Mouse (Mus musculus): ENCODE measurements around the gene Med16. TPM values are rescaled to one million over a fixed set of nuclear protein-coding genes. Genes with fewer than 3 reads are reported as not detected.

Med16 gene
- total RNA-seq, 1 experiment = 21.0 TPM

GRCm38 (mm10) chr10:79874290-79874862 is 34.3 kb downstream of the Med16 start, which contains the start of the genes Prtn3 and Plppr3:
TSS of gene Prtn3 (plus strand) at chr10:79874476.
TSS of gene Plppr3 (minus strand) at chr10:79874634.
- Histone ChIP-seq H3K36me3 (ENCODE audit: control insufficient read depth, insufficient read depth, low read length, poor library complexity, severe bottlenecking) (no peaks in the 10 kb centered on the region), H3K27ac (ENCODE audit: insufficient read depth, low read depth, low read length, poor library complexity, severe bottlenecking) (no peak within 1 kb of the TSS), H3K9ac (ENCODE audit: insufficient read depth, low read depth, low read length, poor library complexity, severe bottlenecking) (peak within 1 kb of the TSS; percentile 32), H3K4me3 (ENCODE audit: insufficient read depth in 1 of 2, low read depth in 1 of 2, low read length in 2 of 2, poor library complexity in 1 of 2, severe bottlenecking in 1 of 2) (peak within 1 kb of the TSS; percentile 66 to 73), H3K9me3 (ENCODE audit: control insufficient read depth, insufficient read depth, low read depth, low read length) (no peaks in the 10 kb centered on the region), H3K4me1 (ENCODE audit: control insufficient read depth in 2 of 2, insufficient read depth in 2 of 2, low read length in 2 of 2, poor library complexity in 1 of 2) (no peaks in the 10 kb centered on the region)
- TF ChIP-seq MAFK (IDR thresholded peaks at IDR 0.05; ENCODE audit: insufficient read depth, low read depth, low read length) = no peak
- no peak for TF ChIP-seq ZC3H11A (IDR thresholded peaks at IDR 0.05; ENCODE audit: borderline replicate concordance, low read depth, low read length)
- in situ Hi-C loops (cut with MboI; ENCODE audit: low sequenced_read_pairs in 2 of 2, unreplicated experiment in 2 of 2) = no loop called here
- no peak for DNase-seq (ENCODE audit: low read depth, low spot score)

GRCm38 (mm10) chr10:79873715-79874289 is 34.9 kb downstream of the Med16 start:
- no peak for DNase-seq (ENCODE audit: low read depth, low spot score)
- TF ChIP-seq ZNF384 (IDR thresholded peaks at IDR 0.05; ENCODE audit: low read depth, low read length) = no peak
- no peak for TF ChIP-seq ZC3H11A (IDR thresholded peaks at IDR 0.05; ENCODE audit: borderline replicate concordance, low read depth, low read length)
- TF ChIP-seq MAFK (IDR thresholded peaks at IDR 0.05; ENCODE audit: insufficient read depth, low read depth, low read length) = no peak
- TF ChIP-seq HCFC1 (IDR thresholded peaks at IDR 0.05; ENCODE audit: borderline replicate concordance, insufficient read depth, low read length) = no peak
- TF ChIP-seq CHD2 (IDR thresholded peaks at IDR 0.05; ENCODE audit: low read depth, low read length) = no peak
- in situ Hi-C loops (cut with MboI; ENCODE audit: low sequenced_read_pairs in 2 of 2, unreplicated experiment in 2 of 2) = no loop called here
- no peak overlapping the region for H3K27ac ChIP-seq (ENCODE audit: insufficient read depth, low read depth, low read length, poor library complexity, severe bottlenecking)
- no peaks in the 10 kb centered on the region for H3K4me1 ChIP-seq (ENCODE audit: control insufficient read depth in 2 of 2, insufficient read depth in 2 of 2, low read length in 2 of 2, poor library complexity in 1 of 2)
- H3K9me3 ChIP-seq (ENCODE audit: control insufficient read depth, insufficient read depth, low read depth, low read length) = no peaks in the 10 kb centered on the region
- no peak overlapping the region for H3K9ac ChIP-seq (ENCODE audit: insufficient read depth, low read depth, low read length, poor library complexity, severe bottlenecking)
- H3K4me3 ChIP-seq (ENCODE audit: insufficient read depth in 1 of 2, low read depth in 1 of 2, low read length in 2 of 2, poor library complexity in 1 of 2, severe bottlenecking in 1 of 2) = peak overlapping the region; percentile 66 to 73
- no peaks in the 10 kb centered on the region for H3K36me3 ChIP-seq (ENCODE audit: control insufficient read depth, insufficient read depth, low read length, poor library complexity, severe bottlenecking)

DNA sequence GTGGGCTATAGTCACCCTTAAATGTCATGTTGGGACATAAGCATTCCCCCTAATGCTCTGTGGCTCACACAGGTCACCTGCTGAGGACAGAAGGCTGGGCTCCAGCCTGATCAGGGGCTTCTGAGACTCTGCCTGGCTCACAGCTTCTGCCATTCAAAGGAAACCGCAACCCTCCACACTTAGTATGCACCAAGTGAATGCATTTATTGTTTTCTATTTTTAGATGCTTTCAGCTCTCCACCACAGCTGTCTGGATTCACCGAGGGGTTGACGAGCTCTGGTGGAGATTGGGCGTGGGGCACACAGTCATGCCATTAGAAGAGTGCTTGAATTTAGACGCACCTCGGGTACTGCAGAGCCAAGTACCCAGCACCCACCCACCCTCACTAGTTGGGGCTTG is 35.4 kb downstream of the Med16 start:
- Histone ChIP-seq H3K9me3 (ENCODE audit: control insufficient read depth, insufficient read depth, low read depth, low read length) (no peaks in the 10 kb centered on the region), H3K4me1 (ENCODE audit: control insufficient read depth in 2 of 2, insufficient read depth in 2 of 2, low read length in 2 of 2, poor library complexity in 1 of 2) (no peaks in the 10 kb centered on the region), H3K36me3 (ENCODE audit: control insufficient read depth, insufficient read depth, low read length, poor library complexity, severe bottlenecking) (no peaks in the 10 kb centered on the region), H3K9ac (ENCODE audit: insufficient read depth, low read depth, low read length, poor library complexity, severe bottlenecking) (no peak overlapping the region), H3K27ac (ENCODE audit: insufficient read depth, low read depth, low read length, poor library complexity, severe bottlenecking) (no peak overlapping the region), H3K4me3 (ENCODE audit: insufficient read depth in 1 of 2, low read depth in 1 of 2, low read length in 2 of 2, poor library complexity in 1 of 2, severe bottlenecking in 1 of 2) (no peak overlapping the region)
- in situ Hi-C loops (cut with MboI; ENCODE audit: low sequenced_read_pairs in 2 of 2, unreplicated experiment in 2 of 2) = no loop called here
- no peak for DNase-seq (ENCODE audit: low read depth, low spot score)
- TF ChIP-seq ZC3H11A (IDR thresholded peaks at IDR 0.05; ENCODE audit: borderline replicate concordance, low read depth, low read length) (no peak), HCFC1 (IDR thresholded peaks at IDR 0.05; ENCODE audit: borderline replicate concordance, insufficient read depth, low read length) (no peak), CHD2 (IDR thresholded peaks at IDR 0.05; ENCODE audit: low read depth, low read length) (no peak)

GRCm38 (mm10) chr10:79872862-79873261 is 35.9 kb downstream of the Med16 start:
- in situ Hi-C loops (cut with MboI; ENCODE audit: low sequenced_read_pairs in 2 of 2, unreplicated experiment in 2 of 2) = no loop called here
- H3K9ac ChIP-seq (ENCODE audit: insufficient read depth, low read depth, low read length, poor library complexity, severe bottlenecking) = no peak overlapping the region
- no peaks in the 10 kb centered on the region for H3K4me1 ChIP-seq (ENCODE audit: control insufficient read depth in 2 of 2, insufficient read depth in 2 of 2, low read length in 2 of 2, poor library complexity in 1 of 2)
- no peaks in the 10 kb centered on the region for H3K36me3 ChIP-seq (ENCODE audit: control insufficient read depth, insufficient read depth, low read length, poor library complexity, severe bottlenecking)
- TF ChIP-seq ZNF384 (IDR thresholded peaks at IDR 0.05; ENCODE audit: low read depth, low read length) (no peak), HCFC1 (IDR thresholded peaks at IDR 0.05; ENCODE audit: borderline replicate concordance, insufficient read depth, low read length) (no peak), ZC3H11A (IDR thresholded peaks at IDR 0.05; ENCODE audit: borderline replicate concordance, low read depth, low read length) (no peak), MAFK (IDR thresholded peaks at IDR 0.05; ENCODE audit: insufficient read depth, low read depth, low read length) (no peak), CHD2 (IDR thresholded peaks at IDR 0.05; ENCODE audit: low read depth, low read length) (no peak)
- H3K4me3 ChIP-seq (ENCODE audit: insufficient read depth in 1 of 2, low read depth in 1 of 2, low read length in 2 of 2, poor library complexity in 1 of 2, severe bottlenecking in 1 of 2) = no peak overlapping the region
- H3K27ac ChIP-seq (ENCODE audit: insufficient read depth, low read depth, low read length, poor library complexity, severe bottlenecking) = no peak overlapping the region
- no peak for DNase-seq (ENCODE audit: low read depth, low spot score)
- no peaks in the 10 kb centered on the region for H3K9me3 ChIP-seq (ENCODE audit: control insufficient read depth, insufficient read depth, low read depth, low read length)

DNA sequence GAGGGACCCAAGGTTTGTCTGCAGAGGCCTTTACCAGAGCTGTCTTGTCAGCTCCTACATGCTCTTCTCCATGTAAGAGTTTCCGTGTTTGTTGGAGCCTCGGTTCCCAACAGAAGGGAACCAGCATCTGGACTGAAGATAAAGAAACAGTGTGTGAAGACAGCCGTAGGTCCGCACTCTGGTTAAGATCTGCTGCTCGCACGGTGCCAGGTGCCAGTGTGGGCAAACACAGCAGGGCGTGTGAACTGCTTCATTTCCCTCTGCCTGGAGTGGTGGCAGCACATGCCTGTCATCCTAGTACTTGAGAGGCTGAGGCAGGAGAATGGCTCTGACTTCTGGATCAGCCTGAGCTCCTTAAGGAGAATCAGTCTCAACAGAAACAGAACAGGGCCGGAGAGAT is 36.9 kb downstream of the Med16 start:
- TF ChIP-seq HCFC1 (IDR thresholded peaks at IDR 0.05; ENCODE audit: borderline replicate concordance, insufficient read depth, low read length) = no peak
- no peak for TF ChIP-seq ZNF384 (IDR thresholded peaks at IDR 0.05; ENCODE audit: low read depth, low read length)
- no peak for TF ChIP-seq ZC3H11A (IDR thresholded peaks at IDR 0.05; ENCODE audit: borderline replicate concordance, low read depth, low read length)
- TF ChIP-seq MAFK (IDR thresholded peaks at IDR 0.05; ENCODE audit: insufficient read depth, low read depth, low read length) = no peak
- TF ChIP-seq CHD2 (IDR thresholded peaks at IDR 0.05; ENCODE audit: low read depth, low read length) = no peak
- no peaks in the 10 kb centered on the region for H3K36me3 ChIP-seq (ENCODE audit: control insufficient read depth, insufficient read depth, low read length, poor library complexity, severe bottlenecking)
- H3K4me1 ChIP-seq (ENCODE audit: control insufficient read depth in 2 of 2, insufficient read depth in 2 of 2, low read length in 2 of 2, poor library complexity in 1 of 2) = peaks cover 0 to under 1% of the 10 kb centered on the region in 2 experiments; a peak in 1 of 4 replicates
- H3K9me3 ChIP-seq (ENCODE audit: control insufficient read depth, insufficient read depth, low read depth, low read length) = no peaks in the 10 kb centered on the region
- no peak overlapping the region for H3K4me3 ChIP-seq (ENCODE audit: insufficient read depth in 1 of 2, low read depth in 1 of 2, low read length in 2 of 2, poor library complexity in 1 of 2, severe bottlenecking in 1 of 2)
- H3K9ac ChIP-seq (ENCODE audit: insufficient read depth, low read depth, low read length, poor library complexity, severe bottlenecking) = no peak overlapping the region
- H3K27ac ChIP-seq (ENCODE audit: insufficient read depth, low read depth, low read length, poor library complexity, severe bottlenecking) = no peak overlapping the region
- in situ Hi-C loops (cut with MboI; ENCODE audit: low sequenced_read_pairs in 2 of 2, unreplicated experiment in 2 of 2) = no loop called here
- no peak for DNase-seq (ENCODE audit: low read depth, low spot score)
